Mouse (Mus musculus) A20 (cell line): ENCODE results near the gene Gm20388.

Experiments
- DNase-seq: peaks from one replicate; pipeline ENCODE4 v3.0.0-alpha.2; 2011; ENCODE audit warnings: low read depth, low spot score

Gene Gm20388

DNA sequence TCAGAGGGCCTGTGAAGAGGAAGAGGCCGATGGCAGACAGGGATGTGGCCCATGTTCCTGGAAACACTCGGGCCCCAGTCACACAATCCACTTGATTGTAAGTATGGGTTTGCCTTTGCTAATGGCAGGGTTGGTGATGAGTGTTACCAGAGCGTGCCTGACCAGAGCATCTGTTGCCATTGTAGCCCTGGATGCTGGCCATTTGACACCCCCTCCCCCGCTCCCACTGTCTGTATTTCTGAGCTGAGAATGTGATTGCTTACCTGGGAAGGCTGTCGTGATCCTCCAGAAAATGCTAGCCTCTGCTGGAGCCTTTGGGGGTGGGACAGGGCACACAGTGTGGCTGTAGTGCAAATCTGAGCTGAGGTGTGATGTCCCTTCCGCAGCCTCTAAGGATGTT, 962.0 kb downstream of the Gm20388 start:
- DNase-seq: no peak

DNA sequence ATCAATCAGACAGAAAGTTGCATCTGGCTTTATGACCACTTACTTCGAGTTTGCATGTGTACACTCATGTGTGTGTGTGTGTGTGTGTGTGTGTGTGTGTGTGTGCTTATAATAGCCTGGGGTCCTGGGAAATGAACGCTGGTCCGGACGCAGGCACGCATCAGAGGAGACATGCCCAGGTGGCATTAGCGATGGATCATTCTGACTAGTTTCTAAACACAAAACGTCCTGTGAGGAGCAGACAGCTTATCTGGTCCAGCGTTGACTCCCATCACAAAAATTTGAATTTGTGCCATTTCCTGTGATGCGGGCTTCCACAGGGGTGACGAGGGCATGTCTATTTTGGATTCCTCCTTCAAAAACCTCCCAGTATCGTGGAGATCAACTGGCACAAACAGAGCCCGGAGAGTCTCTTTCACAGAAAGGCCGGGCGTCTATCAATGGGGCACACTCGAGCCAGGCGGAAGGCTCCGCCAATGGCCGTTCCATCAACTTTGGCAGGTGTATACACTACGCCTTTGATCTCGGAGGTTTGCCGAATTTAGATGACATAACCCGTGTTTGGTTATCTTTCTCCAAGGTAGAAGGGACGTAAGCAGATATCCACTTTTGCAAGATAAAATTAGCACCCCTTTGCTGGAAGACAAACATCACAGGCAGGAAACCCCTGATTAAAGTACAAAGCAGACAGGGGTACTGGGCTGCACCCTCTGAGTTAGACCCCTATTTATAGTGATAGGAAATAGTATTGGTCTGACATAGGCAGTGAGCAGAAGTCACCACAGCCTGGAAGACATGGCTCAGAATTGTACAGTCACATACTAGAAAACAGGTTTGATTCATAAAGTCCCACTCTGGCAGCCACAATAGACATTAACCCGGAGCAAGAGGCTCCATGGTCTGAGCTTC, 965.6 kb downstream of the Gm20388 start:
- DNase-seq: no peak

GRCm38 (mm10) chr8:120877005-120877404, 966.4 kb downstream of the Gm20388 start:
- no peak for DNase-seq

GRCm38 (mm10) chr8:120879928-120880327, 969.3 kb downstream of the Gm20388 start:
- DNase-seq: no peak

- no peak for DNase-seq
These were observed 971.0 kb downstream of the Gm20388 start for GRCm38 (mm10) chr8:120881634-120882033.

DNA sequence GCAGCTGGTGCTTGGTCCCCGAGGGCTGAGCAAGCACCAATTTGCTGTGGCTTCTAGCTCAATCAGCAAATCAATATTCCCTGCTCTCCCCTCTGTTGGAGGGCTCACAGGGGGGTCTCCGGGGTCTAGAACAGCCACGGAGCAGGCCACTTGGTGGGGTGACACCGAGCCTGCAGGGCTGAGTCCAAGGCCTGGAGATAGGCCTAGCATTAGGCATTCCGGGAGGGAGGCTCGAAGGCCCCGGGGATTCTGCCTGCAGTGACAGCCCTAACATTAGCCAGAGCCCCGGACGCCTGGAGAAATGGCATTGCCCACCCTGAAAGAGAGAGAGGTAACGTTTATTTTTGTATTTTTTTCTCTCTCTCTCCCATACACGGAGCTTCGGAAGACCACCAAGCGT, 972.0 kb downstream of the Gm20388 start:
- no peak for DNase-seq

DNA sequence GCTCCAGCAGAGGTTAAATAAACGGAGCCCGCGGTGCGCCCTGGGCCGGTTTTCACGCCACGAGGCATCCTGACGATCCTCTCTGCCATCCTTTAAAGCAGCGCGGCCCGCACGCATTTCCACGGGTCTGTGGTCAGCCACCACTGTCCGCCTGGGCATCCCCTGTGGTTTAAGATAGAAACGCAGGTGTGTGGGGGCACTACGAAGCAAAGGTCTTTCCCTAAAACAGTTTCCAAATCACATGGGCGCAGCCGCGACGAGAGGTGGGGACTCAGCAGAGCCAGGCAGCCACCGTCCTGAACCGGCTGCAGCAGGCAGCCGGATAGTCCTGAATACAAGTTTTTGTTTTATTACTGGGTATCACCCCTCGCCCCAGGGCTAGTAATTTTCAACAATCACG, 972.7 kb downstream of the Gm20388 start:
- peak; percentile 84 for DNase-seq

DNA sequence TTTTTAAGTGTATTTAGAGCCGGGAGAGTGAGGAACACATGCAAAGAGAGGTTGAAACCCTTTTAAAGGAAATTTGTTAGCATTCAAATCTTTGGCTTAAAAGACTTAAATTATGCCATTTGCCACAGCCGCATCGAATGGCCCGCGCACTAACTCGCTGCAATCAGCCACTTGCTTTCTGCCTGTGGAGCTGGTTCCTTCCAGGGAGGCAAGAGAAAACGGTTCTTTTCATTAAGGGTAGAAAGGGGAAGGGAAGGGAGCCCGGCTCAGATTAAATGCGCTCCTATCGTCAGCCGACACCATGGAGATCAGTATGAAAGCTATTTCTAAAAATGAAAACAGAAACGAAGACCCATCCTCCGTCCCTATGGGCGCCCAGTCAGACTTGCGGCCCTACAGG, 973.2 kb downstream of the Gm20388 start:
- peak; percentile 46 for DNase-seq

DNA sequence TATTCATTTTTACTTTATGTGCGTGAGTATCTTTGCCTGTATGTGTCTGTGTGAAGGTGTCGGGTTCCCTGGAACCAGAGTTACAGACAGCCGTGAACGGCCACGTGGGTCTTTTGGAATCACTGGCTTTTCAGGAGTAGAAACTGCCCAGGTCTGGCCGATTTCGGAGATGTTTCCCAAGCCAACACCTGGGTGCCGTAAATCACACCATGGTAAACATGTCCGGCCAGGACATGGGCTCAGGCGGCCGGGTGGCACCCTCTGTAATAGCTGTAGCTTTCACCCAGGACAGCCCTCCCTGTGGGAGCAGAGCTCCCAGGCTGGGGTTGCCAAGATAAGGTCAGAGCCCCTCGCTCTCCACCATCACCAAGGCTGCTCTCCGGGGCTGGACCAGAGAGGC, 974.2 kb downstream of the Gm20388 start:
- DNase-seq: no peak

GRCm38 (mm10) chr8:120887254-120887653, 976.6 kb downstream of the Gm20388 start:
- no peak for DNase-seq

- no peak for DNase-seq
These were observed 977.4 kb downstream of the Gm20388 start for GRCm38 (mm10) chr8:120888005-120888404.

DNA sequence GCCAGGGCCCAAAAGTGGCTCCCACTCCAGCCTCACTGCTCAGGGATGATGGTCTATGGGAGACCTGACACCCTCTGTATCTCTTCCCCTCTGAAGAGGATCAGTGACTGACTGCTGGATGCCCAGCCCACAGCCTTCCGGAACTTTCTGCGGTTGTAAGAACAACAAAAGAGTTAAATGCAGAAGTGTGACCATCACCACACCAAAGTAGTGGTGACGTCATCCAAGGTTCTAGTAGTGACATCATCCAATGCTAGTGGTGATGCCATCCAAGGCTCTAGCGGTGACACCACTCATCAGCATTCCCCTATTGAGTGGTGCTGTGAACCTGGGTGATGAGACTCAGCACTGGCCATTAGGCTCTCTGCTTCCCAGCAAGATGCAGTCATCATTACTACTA, 978.5 kb downstream of the Gm20388 start:
- DNase-seq: no peak

GRCm38 (mm10) chr8:120890068-120890467, 979.4 kb downstream of the Gm20388 start:
- DNase-seq: peak; percentile 58

- no peak for DNase-seq
These were observed 984.4 kb downstream of the Gm20388 start for GRCm38 (mm10) chr8:120895009-120895408.

DNA sequence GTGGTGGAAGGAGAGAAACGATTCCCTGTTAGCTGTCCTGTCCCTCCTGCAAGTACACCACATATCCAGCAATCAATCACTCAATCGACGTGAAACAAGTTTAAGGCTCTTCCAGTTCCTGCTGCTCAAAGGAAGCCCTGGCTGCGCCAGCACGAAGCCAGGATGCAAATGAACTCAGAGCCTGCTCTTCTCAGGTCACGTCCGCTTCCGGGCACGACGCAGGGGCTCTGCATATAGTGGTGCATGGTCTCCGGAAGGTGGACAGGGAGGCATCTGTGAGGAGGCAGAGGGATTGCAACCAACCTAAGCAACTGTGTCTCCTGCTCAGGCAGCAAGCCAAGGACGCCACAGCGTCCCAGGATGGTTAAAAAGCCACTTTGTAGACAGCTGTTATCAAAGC, 985.0 kb downstream of the Gm20388 start:
- DNase-seq: peak; percentile 16

DNA sequence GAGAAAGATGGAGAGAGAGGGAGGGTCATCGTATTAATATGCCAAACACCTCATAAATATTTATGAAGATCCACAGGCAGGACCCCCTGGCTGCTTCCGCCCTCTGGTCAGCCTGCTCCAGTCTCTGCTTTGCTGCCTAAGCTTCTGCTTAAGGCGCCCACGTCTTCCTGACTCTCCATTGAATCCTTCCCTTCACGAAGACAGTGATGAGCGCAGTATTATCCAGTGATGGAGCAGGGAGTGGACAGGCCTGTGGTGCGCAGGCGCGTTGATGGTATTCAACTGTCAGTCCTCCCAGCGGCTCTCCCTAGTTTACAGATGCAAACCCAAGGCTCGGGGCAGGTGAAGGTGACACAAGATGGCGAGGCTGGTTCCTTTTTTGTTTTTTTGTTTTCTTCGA, 985.6 kb downstream of the Gm20388 start:
- DNase-seq: no peak

- DNase-seq: peak; percentile 72
These were observed 987.4 kb downstream of the Gm20388 start for GRCm38 (mm10) chr8:120898008-120898407.

DNA sequence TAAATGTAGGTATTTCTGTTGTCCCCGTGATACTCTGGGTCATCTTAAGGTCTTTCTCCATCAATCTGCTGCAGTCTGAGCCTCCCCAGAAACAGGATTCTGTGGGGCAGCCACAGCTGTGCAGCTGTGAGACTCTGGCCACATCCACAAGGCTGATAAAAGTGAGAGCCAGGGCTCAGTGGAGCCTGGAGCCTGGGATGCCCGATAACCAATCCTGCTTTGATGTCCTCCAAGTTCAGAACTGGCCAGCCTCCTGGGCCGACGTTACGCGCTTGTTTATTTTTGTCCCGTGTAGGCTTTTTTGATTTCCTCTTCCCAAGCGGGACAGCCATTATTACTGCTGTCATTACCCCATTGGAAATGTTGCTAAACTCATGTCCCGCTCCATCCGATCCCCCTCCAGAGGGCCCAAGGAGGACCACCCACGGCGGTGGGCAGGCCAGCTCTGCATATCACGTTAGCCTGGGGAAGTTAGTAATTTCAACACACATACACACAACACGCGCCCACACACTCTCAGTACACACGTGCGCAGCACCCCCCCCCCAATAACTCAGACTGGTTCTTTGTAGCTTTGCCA, 988.3 kb downstream of the Gm20388 start:
- no peak for DNase-seq

DNA sequence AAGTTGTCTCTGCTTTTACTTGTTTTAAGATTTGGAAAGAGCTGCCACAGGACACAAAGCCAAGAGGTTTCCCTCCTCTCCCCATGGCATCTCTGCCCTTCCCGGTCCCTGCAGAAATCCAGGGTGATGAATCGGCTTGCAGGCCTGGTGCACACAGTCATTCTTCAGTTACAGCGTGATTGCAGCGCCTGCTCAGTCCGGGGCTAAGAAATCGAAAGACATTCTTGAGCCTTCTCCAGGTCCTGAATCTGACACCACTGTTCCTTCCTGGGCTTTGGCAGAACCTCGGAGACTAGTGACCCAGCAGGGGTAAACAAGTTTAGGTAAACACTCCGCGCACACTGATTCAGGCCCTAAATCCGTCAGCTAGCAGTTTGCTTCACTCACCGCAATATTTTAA, 991.7 kb downstream of the Gm20388 start:
- DNase-seq: no peak

GRCm38 (mm10) chr8:120907671-120908070, 997.0 kb downstream of the Gm20388 start:
- DNase-seq: no peak

GRCm38 (mm10) chr8:120910936-120911335, 1000.3 kb downstream of the Gm20388 start:
- DNase-seq: no peak

DNA sequence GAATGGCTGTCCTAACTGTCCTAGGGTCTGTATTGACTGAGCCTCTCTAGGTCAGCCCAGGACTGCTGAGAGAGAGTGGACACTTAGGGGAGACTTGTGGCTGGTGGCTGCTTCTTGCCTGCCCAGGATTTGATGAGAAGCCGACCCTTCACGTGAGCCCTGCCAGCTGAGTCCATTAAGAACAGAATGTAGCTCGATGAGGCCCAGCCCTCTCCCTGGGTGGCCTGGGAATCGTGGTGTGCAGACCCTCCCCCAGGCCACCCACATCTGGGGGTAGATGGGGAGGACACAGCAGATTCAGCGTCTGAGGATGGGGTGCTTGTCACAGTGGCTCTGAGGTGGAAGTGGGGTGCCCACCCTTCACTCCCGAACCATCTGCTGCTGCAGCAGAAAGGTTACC, 1001.8 kb downstream of the Gm20388 start:
- no peak for DNase-seq

DNA sequence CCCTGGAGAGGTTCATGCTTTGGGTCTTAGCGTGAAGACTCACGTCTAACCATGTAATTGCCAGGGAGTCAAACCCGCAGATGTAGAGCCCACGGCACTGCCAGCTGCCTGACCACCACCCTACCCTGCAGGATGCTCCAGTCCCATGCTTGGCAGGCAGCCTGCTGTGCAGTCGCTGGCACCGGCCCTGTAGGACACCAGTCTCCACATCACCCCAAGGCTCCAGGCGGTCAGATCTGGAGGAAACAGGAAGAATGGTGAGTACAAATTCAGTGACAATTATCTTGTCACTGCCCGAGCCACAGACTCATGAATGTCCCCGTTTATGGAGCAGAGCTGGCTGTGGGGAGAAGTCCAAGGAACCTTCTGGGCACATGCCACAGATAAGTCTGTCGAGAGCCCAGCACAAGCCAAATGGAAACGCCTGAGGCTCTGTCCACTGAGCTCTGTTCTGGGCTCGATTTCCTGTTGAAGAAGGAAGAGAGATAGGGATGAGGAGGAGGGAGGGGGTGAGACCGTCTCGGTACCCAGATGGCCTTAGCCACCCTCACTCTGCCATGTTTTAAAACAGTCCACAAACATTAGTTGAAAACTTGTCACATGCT, 1006.3 kb downstream of the Gm20388 start:
- no peak for DNase-seq
